Mouse (Mus musculus) forebrain, embryonic 10.5 days (tissue): ENCODE data around the gene Dcaf7. TPM values are rescaled to one million over a fixed set of nuclear protein-coding genes. Genes with fewer than 3 reads are reported as not detected.

Experiments used
- DNase-seq: peaks from one replicate; pipeline ENCODE4 v3.0.0-alpha.2; 2017; ENCODE audit warnings: low spot score; ENCODE audit errors: extremely low spot score
- H3K27ac ChIP-seq: fragments of 300-500 bp; sonication (generic); 2 replicates; pipeline ENCODE4 v1.5.1; 2016; ENCODE audit warnings: mild to moderate bottlenecking
- H3K27me3 ChIP-seq: fragments of 300-500 bp; sonication (generic); 2 replicates; pipeline ENCODE4 v1.6.1; 2016; ENCODE audit warnings: mild to moderate bottlenecking; ENCODE audit not compliant: poor library complexity, severe bottlenecking
- H3K36me3 ChIP-seq: fragments of 300-500 bp; sonication (generic); replicated peaks from 2 replicates; pipeline ENCODE4 v1.6.1; 2016; ENCODE audit warnings: mild to moderate bottlenecking, moderate library complexity
- H3K4me1 ChIP-seq: fragments of 300-500 bp; sonication (generic); 2 replicates; pipeline ENCODE4 v1.6.1; 2016
- H3K4me3 ChIP-seq: fragments of 300-500 bp; sonication (generic); 2 replicates; pipeline ENCODE4 v1.5.1; 2016; ENCODE audit warnings: mild to moderate bottlenecking, moderate library complexity
- H3K9me3 ChIP-seq: fragments of 300-500 bp; sonication (generic); 2 replicates; pipeline ENCODE4 v1.6.1; 2016; ENCODE audit warnings: mild to moderate bottlenecking, moderate library complexity
- WGBS: fragments of 180-500 bp; shearing (Covaris S2); methylation state at CpG from one replicate; pipeline ENCODE4 v1.1.7; 2016; 5-methylcytosine and 5-hydroxymethylcytosine counted together
- polyA plus RNA-seq: library from polyadenylated mRNA; unstranded; fragments of >200 nt; fragmentation: Nextera tagmentation; extraction: Ambion mirVana; gene quantifications from 2 replicates; pipeline ENCODE4 v1.2.1, GENCODE M21; 2016

The Dcaf7 gene
- polyA plus RNA-seq, 1 experiment from 2014 or later: 87.1 TPM

DNA sequence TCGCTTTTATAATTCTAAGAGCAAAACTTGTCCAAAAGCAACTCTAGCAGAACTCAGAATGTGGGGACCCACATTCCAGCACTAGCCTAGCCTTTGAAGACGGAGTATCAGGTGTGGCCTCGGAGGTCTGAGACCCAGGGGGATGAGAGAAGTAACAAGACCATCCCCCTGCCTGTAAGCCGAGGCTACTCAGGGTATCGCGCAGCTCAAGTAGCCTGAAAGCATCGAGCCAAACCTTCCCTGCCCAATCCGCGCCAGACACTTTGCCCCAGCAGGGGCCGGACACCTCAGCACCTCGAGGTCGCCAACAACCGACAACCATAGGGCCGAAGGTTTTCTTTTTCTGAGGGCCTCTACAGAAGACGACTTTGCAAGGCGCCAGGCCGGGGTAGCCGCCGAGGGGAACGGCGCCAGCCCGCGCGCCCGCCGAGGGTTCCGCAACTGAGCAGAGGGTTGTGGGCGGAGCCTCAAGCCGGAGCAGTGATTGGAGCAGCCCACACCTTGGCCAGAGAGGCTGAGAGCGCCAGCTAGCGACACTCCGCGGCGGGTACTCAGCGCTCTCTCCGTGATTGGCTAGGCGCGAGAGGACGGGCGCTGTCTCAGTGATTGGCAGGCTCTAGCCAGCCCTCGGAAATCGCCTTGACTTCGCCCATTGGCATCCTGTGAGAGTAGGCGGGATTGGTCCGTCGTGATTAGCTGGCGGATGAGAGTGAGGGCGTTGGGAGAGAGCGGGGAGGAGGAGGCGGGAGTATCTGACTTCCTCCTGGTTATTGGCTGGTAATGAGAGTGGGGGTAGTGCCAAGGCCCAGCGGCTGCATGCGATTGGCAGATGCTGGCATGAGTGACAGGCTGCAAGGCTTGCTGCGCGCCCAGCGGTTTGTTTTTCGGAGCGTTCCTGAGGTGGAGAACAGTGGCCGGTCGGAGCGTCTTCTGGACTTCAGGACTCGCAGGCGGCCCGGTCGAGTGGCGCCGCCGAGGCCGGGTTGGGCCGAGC lies 47.3 kb downstream of the Dcaf7 start, which contains the start of gene Map3k3:
Gene Map3k3, plus strand, starts transcription at position 906 of the 994 bp plus-strand sequence.
- Histone ChIP-seq H3K4me1 (peaks cover 24% of the 10 kb centered on the region), H3K36me3 (no peaks in the 10 kb centered on the region), H3K27me3 (no peaks in the 10 kb centered on the region), H3K4me3 (peak within 1 kb of the TSS; percentile 98), H3K27ac (peak within 1 kb of the TSS; percentile 96), H3K9me3 (no peaks in the 10 kb centered on the region)
- peak; percentile 99 for DNase-seq
- WGBS: under 1% methylated on average over 69 of the region's 69 CpGs

DNA sequence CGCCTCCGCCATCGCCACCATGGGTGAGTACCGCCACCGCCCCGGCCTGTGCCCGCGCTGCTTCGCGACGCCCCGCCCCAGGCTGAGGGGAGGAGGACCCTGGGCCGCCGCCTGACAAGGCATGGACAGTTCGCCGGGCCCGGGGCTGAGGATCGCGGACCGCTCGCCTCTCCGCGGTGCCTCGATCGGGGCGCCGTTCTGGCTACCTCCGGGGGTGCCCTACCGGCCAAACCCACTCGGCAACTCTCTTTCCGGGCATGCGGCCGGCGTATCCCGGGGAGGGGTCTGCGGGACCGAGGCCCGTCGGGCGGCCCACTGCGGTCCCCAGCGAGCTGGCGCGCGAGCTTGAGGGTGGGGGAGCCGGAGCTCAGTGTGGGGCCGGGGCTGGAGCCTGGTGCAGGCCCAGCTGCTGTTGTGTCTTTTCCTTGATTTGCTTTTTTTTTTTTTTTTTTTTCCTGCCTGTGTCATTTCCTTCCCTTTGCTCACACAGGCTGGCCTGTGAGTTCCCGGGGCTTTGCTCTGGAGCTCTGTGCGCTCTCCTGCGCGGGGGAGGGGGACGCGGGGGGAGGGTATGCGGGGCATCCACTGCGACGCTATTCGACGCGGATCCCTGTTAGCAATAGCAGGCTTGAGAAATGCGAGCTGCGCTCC lies 48.4 kb downstream of the Dcaf7 start:
- Histone ChIP-seq H3K9me3 (no peaks in the 10 kb centered on the region), H3K4me1 (peaks cover 24% of the 10 kb centered on the region), H3K36me3 (no peaks in the 10 kb centered on the region), H3K27me3 (no peaks in the 10 kb centered on the region), H3K27ac (peak overlapping the region; percentile 96), H3K4me3 (peak overlapping the region; percentile 98)
- peak; percentile 79 for DNase-seq
- WGBS: under 1% methylated on average over 61 of the region's 61 CpGs

DNA sequence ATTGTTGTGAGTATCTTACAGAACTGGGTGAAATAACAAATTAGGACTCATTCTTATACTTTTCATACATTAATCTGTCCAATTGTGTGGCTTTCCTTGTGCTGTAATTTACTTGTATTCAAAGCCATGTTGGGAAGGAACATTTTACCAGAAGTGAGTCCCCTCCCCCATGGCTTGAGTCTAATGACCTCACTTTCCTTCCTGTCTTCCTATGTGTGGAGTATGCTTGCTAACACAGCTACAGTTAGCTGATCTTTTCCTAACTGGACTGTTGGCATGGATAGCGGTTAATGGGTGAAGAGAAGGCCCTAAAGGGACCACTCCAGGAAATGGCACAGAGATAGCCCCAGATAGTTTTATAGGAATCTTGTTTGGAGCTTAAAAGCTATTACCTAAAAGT lies 61.6 kb downstream of the Dcaf7 start:
- Histone ChIP-seq H3K27ac (no peak overlapping the region), H3K4me3 (no peak overlapping the region), H3K4me1 (no peaks in the 10 kb centered on the region), H3K36me3 (peaks cover 32% of the 10 kb centered on the region), H3K9me3 (no peaks in the 10 kb centered on the region), H3K27me3 (no peaks in the 10 kb centered on the region)
- no peak for DNase-seq
- whole genome bisulfite sequencing: 92% methylated on average over 1 of the region's 1 CpGs

DNA sequence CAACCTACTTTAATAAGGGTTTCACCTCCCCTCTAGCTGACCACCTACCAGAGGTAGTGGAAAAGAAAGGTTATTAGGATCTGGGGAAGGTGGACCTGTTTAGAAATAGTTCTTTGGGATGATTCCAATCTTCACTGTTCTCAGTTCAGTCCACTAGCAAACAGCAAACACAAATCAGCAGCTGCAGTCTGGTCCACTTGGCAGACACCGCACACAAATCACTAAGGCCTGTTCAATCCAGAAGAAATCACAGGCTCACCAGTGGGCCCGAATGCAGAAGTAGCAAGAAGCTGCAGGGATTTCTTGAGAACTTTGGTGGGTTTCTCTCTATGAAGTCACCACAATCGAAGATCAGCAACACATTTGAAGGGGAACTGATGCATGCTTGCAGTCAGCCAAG lies 66.2 kb downstream of the Dcaf7 start:
- WGBS: 89% methylated on average over 3 of the region's 3 CpGs
- Histone ChIP-seq H3K4me1 (no peaks in the 10 kb centered on the region), H3K36me3 (peaks cover 36% of the 10 kb centered on the region), H3K27me3 (no peaks in the 10 kb centered on the region), H3K4me3 (no peak overlapping the region), H3K9me3 (no peaks in the 10 kb centered on the region), H3K27ac (no peak overlapping the region)
- DNase-seq: no peak

DNA sequence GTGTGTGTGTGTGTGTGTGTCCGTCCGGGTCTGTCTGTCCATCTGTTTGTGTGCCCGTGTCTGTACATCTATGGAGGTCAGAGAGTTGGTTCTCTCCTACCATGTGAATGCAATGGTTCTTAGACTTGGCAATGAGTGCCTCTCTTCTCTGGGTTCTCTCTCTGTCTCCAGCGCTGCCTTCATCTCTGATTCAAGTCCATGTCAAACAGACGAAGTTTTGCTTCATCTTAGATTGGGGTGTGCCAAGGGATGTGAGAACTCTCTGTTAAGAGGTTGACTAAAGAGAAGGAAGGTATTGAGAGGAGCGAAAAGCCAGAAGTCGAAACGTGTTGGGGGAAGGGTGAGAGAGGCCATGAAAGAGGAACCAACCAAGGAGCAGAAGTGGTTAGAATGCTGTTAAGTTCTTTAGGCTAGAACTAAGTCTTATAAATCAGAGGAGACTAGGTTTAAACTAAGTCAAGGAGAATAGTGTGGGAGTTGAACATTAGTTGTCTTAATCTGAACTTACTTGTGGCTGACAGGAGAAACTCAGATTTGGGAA lies 69.4 kb downstream of the Dcaf7 start:
- H3K27ac ChIP-seq: no peak overlapping the region
- no peaks in the 10 kb centered on the region for H3K27me3 ChIP-seq
- no peak overlapping the region for H3K4me3 ChIP-seq
- WGBS: 91% methylated on average over 8 of the region's 8 CpGs
- no peak for DNase-seq
- H3K4me1 ChIP-seq: peaks cover 3% of the 10 kb centered on the region
- H3K36me3 ChIP-seq: peaks cover 27% of the 10 kb centered on the region
- H3K9me3 ChIP-seq: no peaks in the 10 kb centered on the region

Other genes with a start within 250 kb of the Dcaf7 start
- gene Cyb561, start 83.5 kb upstream of the Dcaf7 start, polyA plus RNA-seq: 14.5 and 15.4 TPM in 2 replicates
- gene Ace, start 68.9 kb upstream of the Dcaf7 start, polyA plus RNA-seq: 0.28 and 0.74 TPM in 2 replicates
- gene Ace3, start 42.2 kb upstream of the Dcaf7 start, polyA plus RNA-seq: not detected in 2 replicates
- 0.39 and 0.58 TPM in 2 replicates for gene Kcnh6, start 28.7 kb upstream of the Dcaf7 start, polyA plus RNA-seq
- gene Taco1, start 29.2 kb downstream of the Dcaf7 start, polyA plus RNA-seq: 15.1 and 15.4 TPM in 2 replicates
- gene Map3k3, start 47.7 kb downstream of the Dcaf7 start, polyA plus RNA-seq: 16.1 and 18.2 TPM in 2 replicates
- gene Gm10840, start 124.0 kb downstream of the Dcaf7 start, polyA plus RNA-seq: 0.82 TPM in 1 of 2 replicates, not detected in the other
- gene Limd2, start 124.0 kb downstream of the Dcaf7 start, polyA plus RNA-seq: 364 and 375 TPM in 2 replicates
- gene Strada, start 165.3 kb downstream of the Dcaf7 start, polyA plus RNA-seq: 41.4 and 41.9 TPM in 2 replicates
- 77.3 and 77.4 TPM in 2 replicates for gene Ccdc47, start 179.5 kb downstream of the Dcaf7 start, polyA plus RNA-seq
- 105 and 109 TPM in 2 replicates for gene Ddx42, start 180.1 kb downstream of the Dcaf7 start, polyA plus RNA-seq
- gene Ftsj3, start 219.2 kb downstream of the Dcaf7 start, polyA plus RNA-seq: 101 and 102 TPM in 2 replicates
- 431 and 435 TPM in 2 replicates for gene Psmc5, start 219.3 kb downstream of the Dcaf7 start, polyA plus RNA-seq
- gene Smarcd2, start 236.1 kb downstream of the Dcaf7 start, polyA plus RNA-seq: 20.5 and 20.7 TPM in 2 replicates
- gene Tcam1, start 239.8 kb downstream of the Dcaf7 start, polyA plus RNA-seq: 0.15 TPM in 2 replicates